Mouse (Mus musculus): ENCODE results near the gene Serpina1a. TPM values are rescaled to one million over a fixed set of nuclear protein-coding genes. Genes with fewer than 3 reads are reported as not detected.
"Not testable (repeated sequence)": the region's sequence is repeated elsewhere in the genome, so short reads cannot be mapped to it uniquely, and the experiment has no call there.

Gene Serpina1a
- not detected in 2 replicates for polyA plus RNA-seq (2014; fragmentation: Nextera tagmentation; extraction: Ambion mirVana)

- H3K9me3 ChIP-seq (ENCODE audit: control insufficient read depth, low read length); H3K36me3 ChIP-seq (replicated peaks; ENCODE audit: control insufficient read depth, insufficient read depth); H3K4me2 ChIP-seq (replicated peaks); ATAC-seq (ENCODE audit: low FRiP score); H3K4me3 ChIP-seq (replicated peaks; ENCODE audit: low read length); H3K27me3 ChIP-seq (ENCODE audit: control insufficient read depth, insufficient read depth, low read length); H3K4me1 ChIP-seq (replicated peaks; ENCODE audit: control insufficient read depth, insufficient read depth, low read length); H3K9ac ChIP-seq; H3K27ac ChIP-seq; DNase-seq (ENCODE audit: low spot score): not testable (repeated sequence)
- WGBS: 86% methylated on average over 9 of the region's 9 CpGs
Observed at GRCm38 (mm10) chr12:103863101-103863974, at the start of gene Serpina1a. Gene Serpina1a, minus strand, starts transcription at chr12:103863562.

- not testable (repeated sequence) for H3K27ac ChIP-seq; H3K4me1 ChIP-seq (replicated peaks; ENCODE audit: control insufficient read depth, insufficient read depth, low read length); H3K27me3 ChIP-seq (ENCODE audit: control insufficient read depth, insufficient read depth, low read length); H3K4me2 ChIP-seq (replicated peaks); DNase-seq (ENCODE audit: low spot score); ATAC-seq (ENCODE audit: low FRiP score); H3K9ac ChIP-seq; H3K9me3 ChIP-seq (ENCODE audit: control insufficient read depth, low read length); H3K36me3 ChIP-seq (replicated peaks; ENCODE audit: control insufficient read depth, insufficient read depth); H3K4me3 ChIP-seq (replicated peaks; ENCODE audit: low read length)
- WGBS: 98% methylated on average over 11 of the region's 16 CpGs
Observed at GRCm38 (mm10) chr12:103909181-103909580, 45.8 kb upstream of the Serpina1a start.

- WGBS: 31% methylated on average over 1 of the region's 1 CpGs
- H3K9me3 ChIP-seq (ENCODE audit: control insufficient read depth, low read length); H3K36me3 ChIP-seq (replicated peaks; ENCODE audit: control insufficient read depth, insufficient read depth): not testable (repeated sequence)
Observed at GRCm38 (mm10) chr12:103907746-103908145, 44.4 kb upstream of the Serpina1a start.

GRCm38 (mm10) chr12:103904837-103905340 is 41.5 kb upstream of the Serpina1a start, which contains the start of gene Serpina1c:
Gene Serpina1c, minus strand, starts transcription at chr12:103904887.
- H3K36me3 ChIP-seq (replicated peaks; ENCODE audit: control insufficient read depth, insufficient read depth); H3K4me3 ChIP-seq (replicated peaks; ENCODE audit: low read length); H3K9me3 ChIP-seq (ENCODE audit: control insufficient read depth, low read length); H3K27ac ChIP-seq; H3K4me2 ChIP-seq (replicated peaks); DNase-seq (ENCODE audit: low spot score); H3K27me3 ChIP-seq (ENCODE audit: control insufficient read depth, insufficient read depth, low read length); ATAC-seq (ENCODE audit: low FRiP score); H3K9ac ChIP-seq; H3K4me1 ChIP-seq (replicated peaks; ENCODE audit: control insufficient read depth, insufficient read depth, low read length): not testable (repeated sequence)
- 85% methylated on average over 4 of the region's 4 CpGs for WGBS

More at GRCm38 (mm10) chr12:103907746-103908145, 44.4 kb upstream of the Serpina1a start:
- DNase-seq (ENCODE audit: low spot score); ATAC-seq (ENCODE audit: low FRiP score); H3K4me1 ChIP-seq (replicated peaks; ENCODE audit: control insufficient read depth, insufficient read depth, low read length); H3K27me3 ChIP-seq (ENCODE audit: control insufficient read depth, insufficient read depth, low read length); H3K27ac ChIP-seq; H3K4me2 ChIP-seq (replicated peaks); H3K4me3 ChIP-seq (replicated peaks; ENCODE audit: low read length); H3K9ac ChIP-seq: not testable (repeated sequence)

GRCm38 (mm10) chr12:103901929-103902328 is 38.6 kb upstream of the Serpina1a start:
- not testable (repeated sequence) for H3K4me3 ChIP-seq (replicated peaks; ENCODE audit: low read length); H3K4me2 ChIP-seq (replicated peaks); H3K36me3 ChIP-seq (replicated peaks; ENCODE audit: control insufficient read depth, insufficient read depth); ATAC-seq (ENCODE audit: low FRiP score); H3K9me3 ChIP-seq (ENCODE audit: control insufficient read depth, low read length); H3K27ac ChIP-seq; H3K27me3 ChIP-seq (ENCODE audit: control insufficient read depth, insufficient read depth, low read length); H3K9ac ChIP-seq; H3K4me1 ChIP-seq (replicated peaks; ENCODE audit: control insufficient read depth, insufficient read depth, low read length); DNase-seq (ENCODE audit: low spot score)
- WGBS: 98% methylated on average over 3 of the region's 3 CpGs

- DNase-seq (ENCODE audit: low spot score); H3K27ac ChIP-seq; H3K9me3 ChIP-seq (ENCODE audit: control insufficient read depth, low read length); H3K36me3 ChIP-seq (replicated peaks; ENCODE audit: control insufficient read depth, insufficient read depth); ATAC-seq (ENCODE audit: low FRiP score); H3K4me1 ChIP-seq (replicated peaks; ENCODE audit: control insufficient read depth, insufficient read depth, low read length); H3K4me3 ChIP-seq (replicated peaks; ENCODE audit: low read length); H3K9ac ChIP-seq; H3K4me2 ChIP-seq (replicated peaks); H3K27me3 ChIP-seq (ENCODE audit: control insufficient read depth, insufficient read depth, low read length): not testable (repeated sequence)
- 96% methylated on average over 1 of the region's 1 CpGs for WGBS
Observed at GRCm38 (mm10) chr12:103866873-103867272, 3.5 kb upstream of the Serpina1a start.

- no peaks in the 10 kb centered on the region for H3K4me1 ChIP-seq (replicated peaks; ENCODE audit: control insufficient read depth, insufficient read depth, low read length)
- H3K9me3 ChIP-seq (ENCODE audit: control insufficient read depth, low read length): peaks cover 2% of the 10 kb centered on the region; the same call in 1 of the 2 replicates
- H3K36me3 ChIP-seq (replicated peaks; ENCODE audit: control insufficient read depth, insufficient read depth): no peaks in the 10 kb centered on the region
- DNase-seq (ENCODE audit: low spot score) (no peak), ATAC-seq (ENCODE audit: low FRiP score) (no peak)
- no peak overlapping the region for H3K27ac ChIP-seq
- H3K4me3 ChIP-seq (replicated peaks; ENCODE audit: low read length): no peak overlapping the region
- WGBS: 68% methylated on average over 3 of the region's 3 CpGs
- H3K27me3 ChIP-seq (ENCODE audit: control insufficient read depth, insufficient read depth, low read length): no peaks in the 10 kb centered on the region
- no peak overlapping the region for H3K4me2 ChIP-seq (replicated peaks)
- H3K9ac ChIP-seq: no peak overlapping the region
Observed at GRCm38 (mm10) chr12:103860976-103861375, 2.4 kb downstream of the Serpina1a start.

GRCm38 (mm10) chr12:103860571-103860970 is 2.8 kb downstream of the Serpina1a start:
- not testable (repeated sequence) for ATAC-seq (ENCODE audit: low FRiP score); H3K4me2 ChIP-seq (replicated peaks); H3K27me3 ChIP-seq (ENCODE audit: control insufficient read depth, insufficient read depth, low read length); H3K36me3 ChIP-seq (replicated peaks; ENCODE audit: control insufficient read depth, insufficient read depth); DNase-seq (ENCODE audit: low spot score); H3K27ac ChIP-seq; H3K9me3 ChIP-seq (ENCODE audit: control insufficient read depth, low read length); H3K4me1 ChIP-seq (replicated peaks; ENCODE audit: control insufficient read depth, insufficient read depth, low read length); H3K9ac ChIP-seq; H3K4me3 ChIP-seq (replicated peaks; ENCODE audit: low read length)
- WGBS: 87% methylated on average over 3 of the region's 4 CpGs

GRCm38 (mm10) chr12:103859584-103859983 is 3.8 kb downstream of the Serpina1a start:
- not testable (repeated sequence) for H3K4me1 ChIP-seq (replicated peaks; ENCODE audit: control insufficient read depth, insufficient read depth, low read length); ATAC-seq (ENCODE audit: low FRiP score); H3K4me3 ChIP-seq (replicated peaks; ENCODE audit: low read length); H3K9me3 ChIP-seq (ENCODE audit: control insufficient read depth, low read length); H3K27me3 ChIP-seq (ENCODE audit: control insufficient read depth, insufficient read depth, low read length); H3K36me3 ChIP-seq (replicated peaks; ENCODE audit: control insufficient read depth, insufficient read depth); DNase-seq (ENCODE audit: low spot score); H3K4me2 ChIP-seq (replicated peaks); H3K9ac ChIP-seq; H3K27ac ChIP-seq
- WGBS: 76% methylated on average over 3 of the region's 3 CpGs

Measured in hindbrain, embryonic 14.5 days (tissue).